Mouse (Mus musculus) cortical plate, adult 2 months (tissue): ENCODE data around the gene Abhd12.

Source experiments
- CTCF ChIP-seq: fragments of 200-500 bp; IDR thresholded peaks from 2 replicates; pipeline ENCODE4 v1.5.1; 2011; ENCODE audit warnings: mild to moderate bottlenecking, control low read depth, low read length; ENCODE audit not compliant: insufficient read depth; ENCODE audit errors: extremely low read depth
- POLR2A ChIP-seq: fragments of 200-500 bp; IDR thresholded peaks from 2 replicates; pipeline ENCODE4 v1.6.1; 2011; ENCODE audit warnings: mild to moderate bottlenecking, low read length, control low read depth; ENCODE audit not compliant: insufficient read depth; ENCODE audit errors: extremely low read depth

DNA sequence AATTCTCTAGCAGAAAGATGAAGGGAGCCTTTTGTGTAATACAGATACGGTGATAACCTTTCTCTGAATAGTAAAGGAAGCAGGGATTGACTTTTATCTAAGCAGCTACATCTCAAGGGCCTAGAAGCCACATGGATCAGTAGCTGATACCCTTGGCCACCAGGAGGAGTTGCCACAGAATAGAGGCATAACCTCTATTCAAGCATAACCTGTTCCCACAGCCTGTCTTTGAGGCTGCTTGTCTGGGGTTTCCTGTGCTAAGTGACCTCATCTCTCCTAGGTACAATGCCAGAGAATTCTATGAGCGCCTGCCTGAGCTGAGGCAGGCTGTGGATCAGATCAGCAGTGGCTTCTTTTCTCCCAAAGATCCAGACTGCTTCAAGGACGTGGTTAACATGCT is 76.4 kb downstream of the Abhd12 start:
- TF ChIP-seq CTCF: no peak
- no peak for TF ChIP-seq POLR2A
